Mouse (Mus musculus) left cerebral cortex, adult 8-10 months (tissue): Measurements from ENCODE around the gene Sf3a3. TPM values are rescaled to one million over a fixed set of nuclear protein-coding genes. Genes with fewer than 3 reads are reported as not detected.
"Not testable (repeated sequence)": the region's sequence is repeated elsewhere in the genome, so short reads cannot be mapped to it uniquely, and the experiment has no call there.

Source experiments
- DNase-seq, 2 experiments: peaks; one replicate each; pipeline ENCODE4 v3.0.0; 2022; ENCODE audit warnings: low spot score in 2 of 2
- total RNA-seq, 4 experiments: library from RNA; stranded (reverse); gene quantifications; 2 replicates each; pipeline ENCODE4 v1.2.4; 2022

Sf3a3 gene
- total RNA-seq, 4 experiments from 2014 or later, result 32.4 to 39.9 (median 35.4) TPM

GRCm38 (mm10) chr4:124699791-124700190 is 14.8 kb upstream of the Sf3a3 start:
- DNase-seq, result no peak

DNA sequence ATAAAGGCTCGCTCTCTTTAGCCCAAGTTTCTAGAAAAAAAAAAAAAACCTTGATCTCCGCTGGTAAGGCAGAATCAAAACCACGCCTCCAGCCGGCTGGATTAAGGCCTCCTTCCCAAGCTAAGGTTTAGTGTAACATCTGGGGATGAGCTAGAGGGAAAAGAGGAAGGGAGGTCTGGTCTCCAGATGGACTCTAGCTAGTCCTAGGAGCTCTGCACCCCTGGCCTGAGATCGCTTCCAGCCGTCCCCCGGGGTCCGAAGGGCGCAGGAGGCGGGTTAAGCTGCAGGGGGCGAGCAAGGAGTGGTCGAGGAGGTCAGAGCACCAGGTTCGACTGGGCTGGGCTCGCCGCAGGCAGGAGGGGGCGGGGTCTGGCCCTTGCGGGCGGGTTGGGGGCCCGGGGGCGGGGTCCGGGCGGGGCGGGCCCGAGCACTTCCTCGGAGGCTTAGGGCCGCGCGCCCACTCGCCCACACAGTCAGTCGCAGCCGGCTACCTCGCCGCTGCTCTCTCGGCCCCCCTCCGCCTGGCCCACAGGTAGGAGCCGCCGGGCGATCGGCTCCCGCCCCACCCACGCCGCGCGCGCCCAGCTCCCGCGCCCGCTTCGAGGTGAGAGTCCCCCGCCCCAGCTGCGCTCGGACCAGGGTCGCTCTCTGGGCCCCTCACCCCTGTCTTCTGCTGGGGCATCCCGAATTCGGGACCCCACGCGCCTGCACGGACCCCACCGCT is 14.2 kb upstream of the Sf3a3 start, which contains the start of gene Fhl3:
Gene Fhl3 (plus strand): TSS at position 454 of the 724 bp plus-strand sequence.
- DNase-seq, result no peak

- no peak for DNase-seq
Measured at GRCm38 (mm10) chr4:124701052-124701845, 13.3 kb upstream of the Sf3a3 start.

DNA sequence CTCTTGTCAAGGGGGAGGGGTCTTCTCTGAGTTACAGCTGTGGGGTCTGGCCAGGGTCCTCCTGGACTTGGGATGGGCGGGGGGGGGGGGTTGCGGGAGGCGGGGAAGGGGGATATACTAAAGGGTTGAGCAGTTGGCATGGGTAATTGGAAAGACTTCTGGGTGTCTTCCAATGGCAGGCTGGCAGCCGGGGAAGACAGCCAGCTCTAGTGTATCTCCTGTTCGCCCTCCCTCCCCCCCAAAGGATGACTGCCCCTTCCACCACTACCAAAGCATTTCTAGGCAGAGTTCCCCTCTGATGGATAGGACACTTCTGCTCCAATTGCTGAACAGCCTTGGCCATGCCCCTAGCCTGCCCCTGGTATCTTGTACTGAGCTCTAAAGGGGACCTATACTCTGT is 12.7 kb upstream of the Sf3a3 start:
- DNase-seq, result no peak

DNA sequence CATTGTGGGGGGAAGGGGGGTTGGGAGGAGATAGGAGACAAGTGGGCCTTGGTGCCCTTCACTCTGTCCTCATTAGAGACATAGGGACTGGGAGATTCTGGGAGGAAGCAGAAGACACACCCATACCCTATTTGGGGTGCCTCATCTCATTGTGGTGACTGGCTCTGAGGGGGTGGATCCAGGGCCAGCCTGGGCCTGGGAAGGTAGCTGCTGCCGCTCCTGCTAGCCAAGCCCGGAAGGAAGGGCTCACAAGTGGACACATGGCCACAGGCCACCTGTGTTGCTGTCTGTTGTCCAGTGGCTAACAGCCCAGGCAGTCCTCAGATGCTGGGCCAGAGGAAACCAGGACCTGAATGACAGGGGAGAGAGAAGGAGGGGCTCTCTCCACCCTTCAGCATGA is 11.2 kb upstream of the Sf3a3 start:
- no peak for DNase-seq

DNA sequence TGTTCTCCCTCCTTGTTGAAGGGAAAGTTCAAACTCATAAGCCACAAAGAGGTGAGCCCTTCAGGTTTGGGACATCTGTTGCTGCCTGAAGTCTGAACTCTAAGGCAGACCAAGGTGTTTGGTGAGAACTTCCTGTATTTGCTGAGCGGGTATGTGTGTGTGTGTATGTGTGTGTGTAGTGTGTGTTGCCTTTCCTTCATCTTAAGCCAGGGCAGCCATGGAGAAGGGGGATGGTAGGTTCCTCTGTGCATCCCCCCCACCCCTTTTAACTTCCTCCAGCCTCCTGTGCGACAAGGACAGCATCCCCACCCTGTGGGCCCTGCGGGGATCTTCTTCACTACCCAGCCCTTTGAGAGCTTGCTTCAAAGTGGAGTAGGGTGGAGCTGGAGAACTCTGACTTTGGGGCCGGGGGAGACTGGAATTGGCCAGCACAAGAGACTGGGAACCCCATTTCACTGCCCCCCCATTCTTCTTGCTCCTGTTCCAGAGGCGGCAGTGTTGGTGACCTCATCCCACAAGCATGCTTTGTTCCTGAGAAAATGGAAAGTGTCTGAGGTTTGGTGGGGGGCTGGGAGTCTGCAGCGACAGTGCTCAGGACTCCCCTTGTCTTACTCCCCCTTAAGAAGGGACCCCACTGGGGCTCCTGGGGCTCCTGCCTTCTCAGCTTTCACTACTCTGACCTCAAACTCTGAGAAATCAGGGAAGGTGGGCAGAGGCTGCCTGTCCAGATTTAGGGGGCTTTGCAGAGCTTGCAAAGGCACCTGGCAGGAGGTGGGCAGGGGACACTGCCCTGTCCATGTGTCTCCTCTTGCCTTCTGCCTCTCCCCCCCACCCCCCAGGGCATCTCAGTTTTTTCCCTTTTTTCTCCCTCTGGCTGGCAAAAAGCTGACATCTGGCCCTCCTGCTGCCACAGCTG is 10.4 kb upstream of the Sf3a3 start:
- DNase-seq, result no peak

DNA sequence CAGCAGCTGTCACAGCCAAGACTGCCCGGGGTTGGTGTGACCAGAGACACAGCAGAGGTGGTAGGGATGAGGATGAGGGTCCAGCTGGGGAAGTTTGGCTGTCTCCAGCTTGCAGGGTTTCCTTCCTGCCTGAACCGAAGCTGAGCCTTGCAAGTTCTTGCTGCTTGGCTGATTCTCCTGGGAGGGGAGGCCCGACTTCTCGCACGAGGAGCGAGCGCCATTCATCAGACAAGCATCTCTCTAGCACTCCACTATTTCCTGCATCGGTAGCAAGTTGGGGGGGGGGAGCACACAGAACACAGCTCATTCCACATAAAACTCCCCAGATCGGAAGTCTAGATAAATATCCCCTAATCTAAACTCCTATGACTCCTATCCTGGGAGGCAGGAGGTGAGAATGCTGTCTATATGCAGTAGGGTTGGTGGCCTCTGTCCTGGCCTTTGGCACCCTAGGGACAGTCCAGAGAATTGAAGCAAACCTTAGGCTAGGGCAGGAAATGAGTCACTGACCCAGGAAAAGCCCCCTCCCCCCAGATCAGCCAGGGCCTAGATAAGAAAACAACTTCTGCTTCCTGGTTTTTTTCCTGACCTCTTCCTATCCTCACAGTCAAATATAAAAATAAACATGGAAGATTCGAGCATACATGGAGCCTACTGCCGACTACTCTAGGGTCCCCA is 9.6 kb upstream of the Sf3a3 start:
- no peak for DNase-seq

DNA sequence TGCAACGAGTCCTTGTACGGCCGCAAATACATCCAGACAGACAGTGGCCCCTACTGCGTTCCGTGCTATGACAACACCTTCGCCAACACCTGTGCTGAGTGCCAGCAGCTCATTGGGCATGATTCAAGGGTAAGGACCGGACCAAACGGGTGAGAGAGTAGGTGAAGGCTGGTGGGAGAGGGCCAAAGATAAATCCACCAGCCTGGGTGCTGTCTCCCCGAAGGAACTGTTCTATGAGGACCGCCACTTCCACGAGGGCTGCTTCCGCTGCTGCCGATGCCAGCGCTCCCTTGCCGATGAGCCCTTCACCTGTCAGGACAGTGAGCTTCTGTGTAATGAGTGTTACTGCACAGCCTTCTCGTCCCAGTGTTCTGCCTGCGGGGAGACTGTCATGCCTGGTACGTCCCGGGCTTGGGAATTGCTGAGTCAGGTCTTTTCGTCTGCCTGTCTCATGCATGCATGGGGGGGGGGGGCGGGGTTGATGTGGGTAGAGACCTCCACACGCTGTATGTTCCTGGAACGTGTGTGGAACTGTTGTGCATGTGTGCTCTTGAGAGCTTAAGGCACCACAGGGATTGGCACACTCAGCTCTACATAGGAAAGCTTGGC is 8.8 kb upstream of the Sf3a3 start:
- DNase-seq, result no peak

- DNase-seq, result not testable (repeated sequence)
Measured at GRCm38 (mm10) chr4:124707381-124708199, 7.0 kb upstream of the Sf3a3 start.

DNA sequence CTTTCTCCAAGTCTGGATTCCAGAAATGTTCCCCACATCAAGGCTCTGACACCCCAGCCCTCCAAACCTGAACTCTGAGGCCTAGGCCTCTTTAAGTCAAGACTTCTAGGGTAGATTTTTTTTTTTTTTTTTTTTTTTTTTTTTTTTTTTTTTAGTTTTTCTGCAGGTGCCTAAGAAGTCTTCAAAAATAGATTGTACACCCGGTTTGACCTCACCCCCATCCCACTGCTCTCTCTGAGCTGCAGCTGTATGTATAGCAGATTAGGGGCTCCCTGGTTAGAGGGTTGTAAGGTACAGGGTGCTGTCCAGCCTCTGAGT is 6.4 kb upstream of the Sf3a3 start:
- DNase-seq, result not testable (repeated sequence)

DNA sequence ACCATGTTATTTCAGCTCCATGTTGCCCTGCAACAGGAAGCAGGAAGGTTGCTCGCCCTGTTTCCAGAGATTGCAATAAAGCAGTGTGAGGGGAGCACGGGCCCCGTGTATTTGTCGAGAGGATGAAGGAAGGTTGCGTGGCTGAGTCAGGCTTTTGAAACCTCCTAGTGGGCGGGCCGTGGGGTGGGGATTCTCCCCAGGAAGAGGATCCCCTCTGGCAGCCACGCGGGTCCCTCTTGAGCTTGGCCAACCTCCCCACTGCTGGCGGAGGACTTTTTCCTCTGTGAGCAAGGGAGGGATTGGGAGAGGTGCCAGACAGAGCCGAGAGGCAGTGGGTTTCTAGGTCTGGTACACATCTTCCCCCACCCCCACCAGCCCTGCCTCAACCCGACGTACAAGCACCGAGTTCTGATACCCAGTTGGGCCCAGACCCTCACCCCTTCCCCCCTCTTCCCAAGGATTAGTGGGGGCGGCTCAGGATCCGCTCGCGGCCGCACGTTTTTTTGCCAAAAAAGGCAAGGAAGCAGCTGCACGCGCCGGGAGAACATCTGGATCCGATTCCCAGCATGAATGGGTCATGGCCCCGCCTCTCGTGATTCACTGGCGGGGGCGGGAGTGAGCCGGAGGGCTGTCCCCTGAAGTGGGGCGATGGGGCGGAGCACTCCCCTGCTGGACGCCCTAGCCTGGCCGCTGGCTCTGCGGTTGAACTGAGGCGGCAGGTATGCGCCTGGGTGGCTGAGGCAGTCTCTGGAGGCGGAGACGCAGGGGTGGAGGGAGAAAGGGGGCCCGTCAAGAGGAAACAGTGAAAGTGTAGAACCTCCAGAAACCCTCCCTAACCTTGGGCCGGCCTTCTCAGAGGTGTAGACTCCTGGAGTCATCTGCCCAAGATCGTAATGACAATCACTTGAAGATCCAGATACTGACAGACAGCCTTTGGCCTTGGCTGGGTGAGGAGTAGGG is 5.8 kb upstream of the Sf3a3 start:
- peak; percentile 50 to 61 for DNase-seq

DNA sequence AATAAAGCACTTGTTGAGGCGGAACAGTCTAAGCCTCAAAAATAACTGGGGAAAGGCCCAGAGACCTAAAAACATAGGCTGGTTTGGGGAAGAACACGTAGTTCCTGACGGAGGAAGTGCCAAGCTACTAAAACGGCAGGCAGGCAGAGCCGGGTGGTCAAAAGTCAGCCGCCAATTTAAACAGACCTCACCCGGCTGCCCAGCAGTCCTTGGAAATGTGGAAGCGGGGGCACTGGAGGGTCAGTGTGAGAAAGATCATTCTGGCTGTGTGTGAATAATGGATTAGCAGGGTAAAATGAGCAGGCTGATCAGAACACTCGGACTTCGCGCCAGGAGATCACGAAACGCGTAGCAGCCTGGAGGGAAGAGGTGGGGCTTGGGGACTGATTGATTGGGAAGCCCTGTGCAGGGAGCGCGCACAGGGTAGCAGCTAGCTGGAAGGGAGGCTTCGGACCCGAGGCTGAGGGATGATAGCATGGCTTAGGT is 4.6 kb upstream of the Sf3a3 start:
- no peak for DNase-seq

DNA sequence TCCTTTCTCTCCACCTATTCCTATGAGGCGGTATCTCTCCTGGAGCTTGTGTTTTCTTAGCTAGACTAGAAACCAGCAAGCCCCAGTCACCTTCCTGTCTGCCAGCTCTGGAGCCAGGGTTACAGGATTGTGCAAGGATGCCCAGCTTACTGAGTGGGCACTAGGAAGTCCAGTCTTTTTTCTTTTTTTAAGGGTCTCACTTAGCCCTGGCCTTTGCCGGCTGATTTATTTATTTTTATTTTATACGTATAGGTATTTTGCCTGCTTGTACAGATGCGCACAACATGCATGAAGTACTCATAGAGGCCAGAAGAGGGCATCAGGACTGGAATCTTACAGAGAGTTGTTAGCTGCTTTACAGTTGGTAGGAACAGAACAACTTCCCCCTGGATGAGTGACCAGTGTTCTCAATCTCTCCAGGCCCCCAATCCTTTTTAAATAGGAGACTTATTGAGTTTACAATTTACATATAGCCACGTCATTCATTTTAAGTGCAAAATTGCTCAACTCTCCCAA is 3.7 kb upstream of the Sf3a3 start:
- DNase-seq, result no peak

GRCm38 (mm10) chr4:124712618-124713017 is 2.0 kb upstream of the Sf3a3 start:
- no peak for DNase-seq

GRCm38 (mm10) chr4:124713850-124714249 is 726 bp upstream of the Sf3a3 start:
- not testable (repeated sequence) for DNase-seq

DNA sequence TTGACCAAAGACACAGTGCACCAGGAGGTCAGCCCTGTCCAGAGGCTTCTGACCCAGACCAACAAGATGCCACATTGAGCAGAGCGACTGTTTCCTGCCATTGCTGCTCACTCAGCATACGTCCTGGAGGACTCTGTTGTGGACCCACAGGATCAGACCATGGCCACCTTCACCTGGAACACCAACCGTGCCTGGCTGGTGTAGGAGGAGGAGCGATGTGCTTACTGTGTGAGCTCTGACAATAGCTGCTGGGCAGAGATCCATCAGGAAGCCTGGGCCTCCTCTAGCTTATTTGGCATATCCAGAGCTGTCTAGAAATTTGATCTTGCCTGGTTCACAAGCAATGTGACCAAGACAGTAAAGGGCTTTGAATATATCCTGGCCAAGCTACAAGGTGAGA is 4.5 kb downstream of the Sf3a3 start:
- no peak for DNase-seq

- DNase-seq, result no peak
Measured at GRCm38 (mm10) chr4:124726121-124726520, 11.5 kb downstream of the Sf3a3 start.

DNA sequence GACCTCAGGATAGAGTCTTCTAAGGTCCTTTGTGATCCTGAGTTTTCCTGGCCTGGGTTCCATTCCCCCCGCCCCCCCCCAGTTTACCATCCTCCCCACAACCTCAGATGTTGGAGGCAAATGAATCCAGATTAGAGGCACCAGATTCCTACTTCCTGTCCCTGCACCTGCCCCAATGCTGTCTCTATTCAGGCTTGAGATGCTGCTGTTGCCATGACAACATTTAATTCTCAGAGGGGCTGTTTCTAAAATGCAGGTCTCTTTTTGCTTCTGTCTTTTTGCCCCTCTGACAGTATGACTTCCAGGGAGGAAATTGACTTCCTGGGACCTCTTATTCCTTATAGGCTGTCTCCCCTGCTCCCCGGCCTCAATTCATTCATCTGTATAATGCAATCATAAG is 22.4 kb downstream of the Sf3a3 start:
- DNase-seq, result no peak
